Mouse (Mus musculus): ENCODE results near the gene Tollip. TPM values are rescaled to one million over a fixed set of nuclear protein-coding genes. Genes with fewer than 3 reads are reported as not detected.
A peak's percentile ranks its signal among the peaks of the same experiment; 100 is the strongest.
"Not testable (repeated sequence)": the region's sequence is repeated elsewhere in the genome, so short reads cannot be mapped to it uniquely, and the experiment has no call there.

The Tollip gene
- polyA plus RNA-seq, 1 experiment from 2014 or later = 52.0 TPM

DNA sequence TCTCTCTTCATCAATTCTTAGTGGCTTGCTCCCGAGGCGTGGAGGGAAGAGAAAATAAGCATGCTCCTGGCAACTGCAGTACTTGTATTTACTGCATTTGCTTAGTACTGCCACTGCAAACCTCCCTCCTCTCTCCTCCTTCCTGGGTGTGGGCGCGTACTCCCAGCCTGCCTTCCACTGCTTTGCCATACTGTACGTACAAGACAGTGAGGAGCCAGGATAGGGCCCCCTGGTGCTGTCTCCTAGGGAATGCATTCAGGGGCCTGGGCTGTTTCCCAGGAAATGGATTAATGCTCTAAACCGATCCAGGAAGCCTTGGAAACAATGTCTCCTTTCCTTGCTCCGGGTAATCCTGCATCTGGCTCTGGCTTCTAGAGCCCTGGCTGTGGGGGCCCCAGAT, 27.6 kb upstream of the Tollip start:
- 27% methylated on average over 7 of the region's 7 CpGs for WGBS
- H3K4me3 ChIP-seq (replicated peaks; ENCODE audit: low read length) = no peak overlapping the region
- peaks cover 40% of the 10 kb centered on the region for H3K27me3 ChIP-seq (ENCODE audit: control insufficient read depth, insufficient read depth, low read length)
- no peaks in the 10 kb centered on the region for H3K36me3 ChIP-seq (ENCODE audit: control insufficient read depth, insufficient read depth, low read length)
- no peak overlapping the region for H3K27ac ChIP-seq (ENCODE audit: low read length)
- H3K9me3 ChIP-seq (replicated peaks; ENCODE audit: control insufficient read depth, low read length) = no peaks in the 10 kb centered on the region
- H3K9ac ChIP-seq (ENCODE audit: low read length) = no peak overlapping the region
- peaks cover 12% of the 10 kb centered on the region for H3K4me1 ChIP-seq (ENCODE audit: control insufficient read depth, insufficient read depth, low read length)
- no peak overlapping the region for H3K4me2 ChIP-seq (ENCODE audit: low read depth, low read length)
- no peak for ATAC-seq (ENCODE audit: insufficient read depth, low FRiP score)

DNA sequence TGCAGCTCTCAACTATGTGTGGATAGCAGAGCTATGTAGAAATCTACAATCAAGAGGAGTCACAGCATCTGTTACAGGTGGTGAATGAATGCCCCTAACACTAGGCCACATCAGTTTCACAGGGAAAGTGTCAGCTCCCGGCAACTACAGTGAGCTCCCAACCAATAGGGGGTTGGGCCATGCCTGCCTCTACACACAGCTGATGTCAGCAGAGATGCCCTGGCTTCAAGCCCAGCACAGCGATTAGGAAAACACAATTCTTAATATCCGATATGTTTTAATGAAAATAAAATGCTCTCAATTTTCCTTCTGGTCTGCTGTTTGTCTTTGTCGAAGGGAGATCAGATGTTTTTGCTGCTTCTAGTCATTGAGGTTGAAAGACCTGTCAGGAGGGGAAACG, 25.1 kb upstream of the Tollip start:
- WGBS = 59% methylated on average over 5 of the region's 5 CpGs
- H3K27me3 ChIP-seq (ENCODE audit: control insufficient read depth, insufficient read depth, low read length) = peaks cover 19% of the 10 kb centered on the region
- no peak overlapping the region for H3K27ac ChIP-seq (ENCODE audit: low read length)
- H3K9me3 ChIP-seq (replicated peaks; ENCODE audit: control insufficient read depth, low read length) = no peaks in the 10 kb centered on the region
- H3K4me3 ChIP-seq (replicated peaks; ENCODE audit: low read length) = no peak overlapping the region
- no peak overlapping the region for H3K4me2 ChIP-seq (ENCODE audit: low read depth, low read length)
- no peak for ATAC-seq (ENCODE audit: insufficient read depth, low FRiP score)
- H3K36me3 ChIP-seq (ENCODE audit: control insufficient read depth, insufficient read depth, low read length) = no peaks in the 10 kb centered on the region
- no peak overlapping the region for H3K9ac ChIP-seq (ENCODE audit: low read length)
- H3K4me1 ChIP-seq (ENCODE audit: control insufficient read depth, insufficient read depth, low read length) = peaks cover 4% of the 10 kb centered on the region; the same call in 1 of the 2 replicates

DNA sequence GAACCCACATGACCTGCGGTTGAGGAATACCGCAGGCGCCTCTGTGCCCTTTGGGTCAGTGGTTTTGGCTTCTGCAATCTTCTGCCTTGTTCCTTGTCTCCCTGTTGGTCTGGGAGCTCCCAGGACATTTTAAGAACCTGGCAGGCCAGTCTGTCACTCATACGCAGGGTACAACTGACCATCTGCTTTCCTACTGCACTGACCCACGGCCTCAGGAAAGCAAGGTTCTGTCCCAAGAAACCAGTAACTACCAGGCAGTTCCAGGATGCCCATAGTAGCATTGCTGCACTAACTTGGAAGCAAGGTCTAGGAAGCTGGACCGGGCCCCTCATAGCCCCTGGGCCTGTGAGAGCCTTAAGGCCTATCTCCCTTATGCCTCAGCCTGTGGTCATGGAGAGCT, 16.6 kb upstream of the Tollip start:
- H3K9ac ChIP-seq (ENCODE audit: low read length) = no peak overlapping the region
- no peak overlapping the region for H3K4me2 ChIP-seq (ENCODE audit: low read depth, low read length)
- ATAC-seq (ENCODE audit: insufficient read depth, low FRiP score) = no peak
- no peaks in the 10 kb centered on the region for H3K36me3 ChIP-seq (ENCODE audit: control insufficient read depth, insufficient read depth, low read length)
- no peaks in the 10 kb centered on the region for H3K4me1 ChIP-seq (ENCODE audit: control insufficient read depth, insufficient read depth, low read length)
- no peaks in the 10 kb centered on the region for H3K27me3 ChIP-seq (ENCODE audit: control insufficient read depth, insufficient read depth, low read length)
- H3K27ac ChIP-seq (ENCODE audit: low read length) = no peak overlapping the region
- 90% methylated on average over 6 of the region's 6 CpGs for WGBS
- no peaks in the 10 kb centered on the region for H3K9me3 ChIP-seq (replicated peaks; ENCODE audit: control insufficient read depth, low read length)
- H3K4me3 ChIP-seq (replicated peaks; ENCODE audit: low read length) = no peak overlapping the region

DNA sequence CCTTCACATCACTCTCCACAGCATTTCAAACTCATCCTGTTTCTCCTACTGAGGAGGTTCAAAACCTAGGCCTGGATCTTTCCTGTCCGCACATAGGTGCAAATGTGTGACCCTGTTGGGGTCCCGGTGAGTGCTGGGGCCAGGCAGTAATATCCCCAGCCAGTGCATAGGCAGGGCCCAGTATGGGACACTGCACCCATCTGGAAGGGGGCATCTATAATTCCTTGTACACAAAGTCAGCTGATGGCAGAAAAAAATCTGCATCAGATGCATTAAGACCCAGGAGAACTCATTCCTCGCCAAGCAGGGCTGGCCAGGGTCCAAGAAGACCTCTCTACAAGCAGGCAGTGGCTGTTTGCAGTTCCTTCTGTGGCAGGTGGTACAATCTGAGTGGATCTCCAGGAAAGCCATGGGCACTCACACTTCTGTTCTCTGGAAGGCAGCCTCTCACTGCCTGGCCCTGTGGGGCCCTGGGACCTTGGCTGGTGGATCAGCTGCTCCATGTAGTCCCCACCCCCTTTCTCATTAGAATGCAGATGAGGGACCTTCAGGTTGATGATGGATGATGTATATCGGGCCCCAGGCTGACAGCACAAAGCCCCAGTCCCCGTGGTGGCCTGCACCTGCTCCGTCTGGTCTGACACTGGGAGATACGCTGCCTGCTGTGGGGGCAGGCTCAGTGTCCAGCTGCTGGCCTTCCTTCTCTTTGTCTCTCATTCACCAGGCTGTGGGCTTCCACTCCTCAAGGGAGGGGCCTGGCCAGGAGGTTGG, 16.0 kb upstream of the Tollip start:
- peak; percentile 53; the same call in 1 of the 2 replicates for ATAC-seq (ENCODE audit: insufficient read depth, low FRiP score)
- 55% methylated on average over 7 of the region's 7 CpGs for WGBS
- no peak overlapping the region for H3K4me3 ChIP-seq (replicated peaks; ENCODE audit: low read length)
- H3K36me3 ChIP-seq (ENCODE audit: control insufficient read depth, insufficient read depth, low read length) = no peaks in the 10 kb centered on the region
- H3K27me3 ChIP-seq (ENCODE audit: control insufficient read depth, insufficient read depth, low read length) = no peaks in the 10 kb centered on the region
- no peak overlapping the region for H3K9ac ChIP-seq (ENCODE audit: low read length)
- H3K4me1 ChIP-seq (ENCODE audit: control insufficient read depth, insufficient read depth, low read length) = no peaks in the 10 kb centered on the region
- no peaks in the 10 kb centered on the region for H3K9me3 ChIP-seq (replicated peaks; ENCODE audit: control insufficient read depth, low read length)
- H3K27ac ChIP-seq (ENCODE audit: low read length) = no peak overlapping the region
- no peak overlapping the region for H3K4me2 ChIP-seq (ENCODE audit: low read depth, low read length)

GRCm38 (mm10) chr7:141928642-141929041, 10.3 kb upstream of the Tollip start:
- Histone ChIP-seq H3K9me3 (replicated peaks; ENCODE audit: control insufficient read depth, low read length) (no peaks in the 10 kb centered on the region), H3K36me3 (ENCODE audit: control insufficient read depth, insufficient read depth, low read length) (no peaks in the 10 kb centered on the region), H3K4me3 (replicated peaks; ENCODE audit: low read length) (no peak overlapping the region), H3K9ac (ENCODE audit: low read length) (no peak overlapping the region), H3K27me3 (ENCODE audit: control insufficient read depth, insufficient read depth, low read length) (no peaks in the 10 kb centered on the region), H3K4me1 (ENCODE audit: control insufficient read depth, insufficient read depth, low read length) (no peaks in the 10 kb centered on the region), H3K4me2 (ENCODE audit: low read depth, low read length) (no peak overlapping the region), H3K27ac (ENCODE audit: low read length) (no peak overlapping the region)
- 61% methylated on average over 10 of the region's 10 CpGs for WGBS
- no peak for ATAC-seq (ENCODE audit: insufficient read depth, low FRiP score)

- Histone ChIP-seq H3K4me3 (replicated peaks; ENCODE audit: low read length) (no peak overlapping the region), H3K36me3 (ENCODE audit: control insufficient read depth, insufficient read depth, low read length) (no peaks in the 10 kb centered on the region), H3K9ac (ENCODE audit: low read length) (no peak overlapping the region), H3K4me1 (ENCODE audit: control insufficient read depth, insufficient read depth, low read length) (no peaks in the 10 kb centered on the region), H3K9me3 (replicated peaks; ENCODE audit: control insufficient read depth, low read length) (no peaks in the 10 kb centered on the region), H3K27me3 (ENCODE audit: control insufficient read depth, insufficient read depth, low read length) (no peaks in the 10 kb centered on the region), H3K27ac (ENCODE audit: low read length) (no peak overlapping the region), H3K4me2 (ENCODE audit: low read depth, low read length) (no peak overlapping the region)
- 3% methylated on average over 7 of the region's 7 CpGs for WGBS
- no peak for ATAC-seq (ENCODE audit: insufficient read depth, low FRiP score)
Observed at GRCm38 (mm10) chr7:141924917-141925316, 6.6 kb upstream of the Tollip start.

DNA sequence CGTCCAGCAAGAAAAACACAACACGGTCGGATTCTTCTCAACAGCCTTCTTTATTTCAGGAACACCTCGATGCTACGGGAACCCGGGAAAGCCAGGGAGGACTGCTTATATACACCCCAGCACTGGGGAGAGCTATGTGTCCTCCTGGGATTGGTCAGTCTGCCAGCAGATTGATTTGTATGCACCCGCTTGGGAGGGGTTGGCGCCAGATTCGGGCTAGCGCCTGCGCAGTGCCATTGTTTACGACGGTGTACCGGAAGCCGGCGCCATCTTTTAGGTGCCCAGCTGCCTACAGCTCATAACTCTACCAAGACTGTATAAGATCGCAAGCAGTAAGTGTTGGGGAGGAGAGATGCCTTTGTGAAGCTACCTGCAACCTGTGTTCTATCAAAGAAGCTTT, 5.8 kb upstream of the Tollip start:
- WGBS = 90% methylated on average over 17 of the region's 17 CpGs
- H3K27me3 ChIP-seq (ENCODE audit: control insufficient read depth, insufficient read depth, low read length); H3K9me3 ChIP-seq (replicated peaks; ENCODE audit: control insufficient read depth, low read length); H3K36me3 ChIP-seq (ENCODE audit: control insufficient read depth, insufficient read depth, low read length); ATAC-seq (ENCODE audit: insufficient read depth, low FRiP score); H3K4me1 ChIP-seq (ENCODE audit: control insufficient read depth, insufficient read depth, low read length); H3K4me3 ChIP-seq (replicated peaks; ENCODE audit: low read length); H3K9ac ChIP-seq (ENCODE audit: low read length); H3K4me2 ChIP-seq (ENCODE audit: low read depth, low read length); H3K27ac ChIP-seq (ENCODE audit: low read length): not testable (repeated sequence)

DNA sequence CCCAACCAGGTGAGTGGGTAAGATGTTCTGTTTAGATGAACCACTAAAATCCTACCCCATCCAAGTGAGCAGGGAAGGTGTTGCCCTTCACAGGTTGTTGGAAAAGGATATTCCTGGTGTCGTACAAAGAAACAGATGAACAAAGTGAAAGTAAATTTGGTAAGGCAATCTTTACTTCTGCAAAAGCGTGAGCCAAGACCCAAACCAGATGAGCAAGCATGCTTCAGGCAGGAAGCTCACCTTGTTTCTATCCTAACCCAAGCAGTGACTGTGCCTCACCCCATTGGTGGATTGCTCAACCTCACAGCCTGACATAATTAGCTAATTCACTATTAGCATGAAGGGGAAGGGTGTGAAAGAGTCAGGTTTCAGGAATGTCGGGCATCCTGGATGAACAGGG, 7.0 kb downstream of the Tollip start:
- ATAC-seq (ENCODE audit: insufficient read depth, low FRiP score) = no peak
- no peak overlapping the region for H3K27ac ChIP-seq (ENCODE audit: low read length)
- H3K9ac ChIP-seq (ENCODE audit: low read length) = no peak overlapping the region
- no peaks in the 10 kb centered on the region for H3K9me3 ChIP-seq (replicated peaks; ENCODE audit: control insufficient read depth, low read length)
- no peak overlapping the region for H3K4me3 ChIP-seq (replicated peaks; ENCODE audit: low read length)
- WGBS = 53% methylated on average over 3 of the region's 3 CpGs
- peaks cover 7% of the 10 kb centered on the region; the same call in 1 of the 2 replicates for H3K27me3 ChIP-seq (ENCODE audit: control insufficient read depth, insufficient read depth, low read length)
- H3K4me2 ChIP-seq (ENCODE audit: low read depth, low read length) = no peak overlapping the region
- no peaks in the 10 kb centered on the region for H3K36me3 ChIP-seq (ENCODE audit: control insufficient read depth, insufficient read depth, low read length)
- H3K4me1 ChIP-seq (ENCODE audit: control insufficient read depth, insufficient read depth, low read length) = no peaks in the 10 kb centered on the region

GRCm38 (mm10) chr7:141908591-141908990, 9.7 kb downstream of the Tollip start:
- H3K27ac ChIP-seq (ENCODE audit: low read length) = no peak overlapping the region
- H3K4me2 ChIP-seq (ENCODE audit: low read depth, low read length) = no peak overlapping the region
- no peaks in the 10 kb centered on the region for H3K36me3 ChIP-seq (ENCODE audit: control insufficient read depth, insufficient read depth, low read length)
- H3K4me3 ChIP-seq (replicated peaks; ENCODE audit: low read length) = no peak overlapping the region
- H3K9ac ChIP-seq (ENCODE audit: low read length) = no peak overlapping the region
- H3K9me3 ChIP-seq (replicated peaks; ENCODE audit: control insufficient read depth, low read length) = no peaks in the 10 kb centered on the region; the same call in 1 of the 2 replicates
- 75% methylated on average over 6 of the region's 6 CpGs for WGBS
- no peaks in the 10 kb centered on the region for H3K4me1 ChIP-seq (ENCODE audit: control insufficient read depth, insufficient read depth, low read length)
- ATAC-seq (ENCODE audit: insufficient read depth, low FRiP score) = no peak
- H3K27me3 ChIP-seq (ENCODE audit: control insufficient read depth, insufficient read depth, low read length) = peaks cover 7% of the 10 kb centered on the region

Measured in stomach, embryonic 16.5 days (tissue).